Mouse (Mus musculus) testis, adult 10 weeks (tissue): ENCODE measurements around the gene Pspc1. TPM values are rescaled to one million over a fixed set of nuclear protein-coding genes. Genes with fewer than 3 reads are reported as not detected.

Source experiments
- polyA plus RNA-seq: library from polyadenylated mRNA; stranded (reverse); fragments of 350-450 nt; fragmentation: Illumina TruSeq; extraction: RNeasy Lipid Tissue Mini Kit (QIAGEN cat#74804); gene quantifications from one replicate; pipeline ENCODE4 v1.2.3, GENCODE M21; 2014; ENCODE audit warnings: low read depth, low replicate concordance

Pspc1 gene
- polyA plus RNA-seq: 185 TPM

DNA sequence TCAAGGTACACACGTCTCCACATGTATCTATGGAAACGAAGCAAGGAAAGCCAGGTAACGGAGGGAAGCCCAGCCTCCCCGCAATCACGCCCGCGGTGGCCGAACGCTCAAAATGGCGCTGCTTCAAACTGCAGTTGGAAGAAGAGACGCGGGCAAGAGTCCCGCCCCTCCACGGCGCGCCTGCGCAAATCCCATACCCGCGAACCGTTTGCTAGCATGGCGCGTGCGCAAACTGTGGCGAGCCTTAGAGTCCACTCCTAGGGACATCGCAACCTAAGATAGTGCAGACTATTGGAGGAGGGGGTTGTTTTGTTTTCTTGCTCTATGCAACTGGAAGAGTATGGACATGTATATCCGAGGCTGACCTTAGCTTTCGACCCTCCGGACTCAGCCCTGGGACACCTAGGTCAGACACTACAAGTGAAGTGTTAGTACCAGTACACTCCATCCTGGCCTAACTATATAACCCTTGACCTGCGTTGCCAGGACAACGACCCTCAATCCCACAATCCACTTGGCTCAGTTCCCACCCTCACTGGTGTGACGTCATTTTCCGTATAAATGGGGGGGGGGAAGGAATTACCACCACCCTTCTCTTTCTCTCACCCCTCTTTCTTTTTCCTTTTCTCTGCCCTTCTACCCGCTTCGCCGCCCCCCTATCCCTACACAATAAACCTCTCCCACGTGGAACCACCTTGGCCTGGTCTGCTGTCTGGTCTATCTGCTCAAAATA lies at the start of gene Pspc1:
Gene Pspc1, minus strand, starts transcription at position 117 of the 733 bp plus-strand sequence.

DNA sequence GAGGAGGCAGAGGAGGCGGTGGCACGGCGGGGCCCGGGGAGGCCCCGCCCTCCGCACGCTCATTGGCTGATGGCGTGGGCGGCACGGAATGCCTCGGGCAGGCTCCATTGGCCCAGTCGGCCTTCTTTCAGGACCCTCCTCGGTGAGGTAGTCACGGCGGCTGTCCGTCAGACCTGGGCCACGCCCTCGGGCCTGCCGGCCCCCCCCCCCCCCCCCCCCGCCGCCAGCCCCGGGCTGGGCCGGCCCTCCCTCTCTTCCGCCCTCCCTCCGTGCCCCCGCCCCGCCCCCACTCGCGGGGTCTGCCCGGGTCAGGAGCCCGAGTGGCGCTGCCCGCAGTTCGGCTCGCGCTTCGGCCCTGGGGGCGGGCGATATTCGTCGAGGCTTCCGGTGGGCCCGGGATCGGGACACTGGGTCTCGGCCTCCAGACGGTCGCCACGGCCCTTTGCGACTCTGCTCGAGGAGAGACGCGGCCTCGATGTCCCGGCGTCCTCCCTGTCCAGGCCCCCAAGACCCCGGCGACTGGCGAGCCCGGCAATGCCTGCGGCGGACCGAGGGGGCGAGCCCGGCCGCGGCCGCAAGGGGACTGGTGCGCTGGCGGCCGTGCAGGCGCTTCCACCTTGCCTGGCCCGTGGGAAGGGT lies 33.7 kb upstream of the Pspc1 start, which contains the start of gene Zmym5:
Gene Zmym5, minus strand, starts transcription at position 16 of the 639 bp plus-strand sequence.

Other genes with a start within 250 kb of the Pspc1 start
- gene Cenpj, start 202.9 kb downstream of the Pspc1 start, polyA plus RNA-seq: 55.6 TPM
- gene Parp4, start 202.7 kb downstream of the Pspc1 start, polyA plus RNA-seq: 4.3 TPM
- 210 TPM for gene Mphosph8, start 110.1 kb downstream of the Pspc1 start, polyA plus RNA-seq
- gene Zmym5, start 33.4 kb upstream of the Pspc1 start, polyA plus RNA-seq: 90.4 TPM
- 221 TPM for gene Zmym2, start 108.3 kb upstream of the Pspc1 start, polyA plus RNA-seq